ENCODE assay signal across 7 mouse cellular contexts in genomic region chr10:70966642-70967345, GRCm38 (mm10).
A peak's percentile ranks its signal among the peaks of the same experiment; 100 is the strongest.
DNase-seq lines count a peak whose midpoint lies in the region; ATAC-seq lines count a peak whose summit lies in the region.

No protein-coding gene starts in this region.

- no peaks in the 10 kb centered on the region for H3K9me3 ChIP-seq in heart, embryonic 16.5 days (replicated peaks; ENCODE audit: control insufficient read depth, low read length)
- H3K9me3 ChIP-seq in limb, embryonic 12.5 days, result no peaks in the 10 kb centered on the region

- peak; percentile 46; the same call in 1 of the 2 replicates for ATAC-seq in heart, embryonic 16.5 days (replicated peaks; ENCODE audit: extremely low read depth, insufficient read depth, low FRiP score)
- ATAC-seq in limb, embryonic 12.5 days (ENCODE audit: insufficient number of reproducible peaks, insufficient read depth, low FRiP score, low TSS enrichment, low read depth), result no peak

- no peak overlapping the region for H3K9ac ChIP-seq in heart, embryonic 16.5 days (ENCODE audit: low read length)
- H3K9ac ChIP-seq in limb, embryonic 12.5 days (replicated peaks), result no peak overlapping the region

- no peak overlapping the region for H3K4me3 ChIP-seq in heart, embryonic 16.5 days (ENCODE audit: low read length)
- no peak overlapping the region for H3K4me3 ChIP-seq in limb, embryonic 12.5 days (replicated peaks)

- peaks cover 8% of the 10 kb centered on the region for H3K4me1 ChIP-seq in heart, embryonic 16.5 days (ENCODE audit: control insufficient read depth, insufficient read depth, low read length)
- peaks cover 28% of the 10 kb centered on the region for H3K4me1 ChIP-seq in limb, embryonic 12.5 days (replicated peaks)

- H3K27ac ChIP-seq in heart, embryonic 16.5 days (ENCODE audit: low read length), result peak overlapping the region; percentile 56
- H3K27ac ChIP-seq in limb, embryonic 12.5 days, result 0 out of 2 replicates have a peak overlapping the region, but pooled peaks have one; percentile 45

- H3K36me3 ChIP-seq in heart, embryonic 16.5 days (ENCODE audit: control insufficient read depth, insufficient read depth), result no peaks in the 10 kb centered on the region
- H3K36me3 ChIP-seq in limb, embryonic 12.5 days, result no peaks in the 10 kb centered on the region

- no peak overlapping the region for H3K4me2 ChIP-seq in heart, embryonic 16.5 days (ENCODE audit: low read depth, low read length)
- H3K4me2 ChIP-seq in limb, embryonic 12.5 days, result no peak overlapping the region

- no peaks in the 10 kb centered on the region for H3K27me3 ChIP-seq in heart, embryonic 16.5 days (ENCODE audit: control insufficient read depth, insufficient read depth, low read length)
- H3K27me3 ChIP-seq in limb, embryonic 12.5 days, result no peaks in the 10 kb centered on the region

- 51% methylated on average over 16 of the region's 16 CpGs for WGBS in heart, embryonic 16.5 days
- WGBS in limb, embryonic 12.5 days, result 61% methylated on average over 16 of the region's 16 CpGs

- DNase-seq in NIH3T3 (ENCODE audit: low read depth), result peak; percentile 71
- DNase-seq in adrenal gland, postnatal 25 days, result peak; percentile 23
- DNase-seq in thymus, postnatal 25 days, result no peak
- no peak for DNase-seq in right cerebral cortex, postnatal 14 days
- no peak for DNase-seq in right cerebral cortex, postnatal 4 days

Comparison
In these comparisons a context has a peak if more than half of its experiments do, and no peak if none do; other contexts are left out.
1. DNase-seq: peak in NIH3T3 (single experiment) and adrenal gland, postnatal 25 days (single experiment); none in thymus, postnatal 25 days (single experiment), right cerebral cortex, postnatal 14 days (single experiment) and right cerebral cortex, postnatal 4 days (single experiment).